Mouse (Mus musculus): ENCODE measurements at regions not wholly inside any gene's neighbourhood (a gene's known extent, or its start where the extent isn't known, plus 50 kb on each side); places are given as distances from the start of the nearest gene placed in this dataset.
A peak's percentile ranks its signal among the peaks of the same experiment; 100 is the strongest.

- DNase-seq (ENCODE audit: low spot score in 2 of 2), result no peak
Measured at GRCm38 (mm10) chr8:34756916-34757315, 645.4 kb upstream of the Gm10131 start.

DNA sequence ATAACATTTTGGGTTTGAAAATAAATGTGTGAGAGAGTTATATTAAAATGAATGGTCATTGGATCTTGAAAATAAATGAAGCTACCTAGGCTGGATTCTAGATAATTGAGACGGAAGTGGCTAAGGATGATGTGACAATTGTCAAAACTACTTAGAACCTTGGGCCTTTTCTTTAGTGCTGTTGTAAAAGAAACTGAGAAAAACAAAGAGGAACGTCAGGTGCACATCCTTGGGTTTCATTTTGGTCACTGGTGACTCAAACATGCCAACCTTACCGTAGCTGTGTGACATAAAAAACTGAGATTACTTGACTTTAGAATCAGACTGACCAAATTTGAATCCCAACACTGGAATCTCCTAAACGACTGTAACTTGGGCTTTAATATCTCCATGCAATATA lies 644.6 kb upstream of the Gm10131 start:
- no peak for DNase-seq (ENCODE audit: low spot score in 2 of 2)

DNA sequence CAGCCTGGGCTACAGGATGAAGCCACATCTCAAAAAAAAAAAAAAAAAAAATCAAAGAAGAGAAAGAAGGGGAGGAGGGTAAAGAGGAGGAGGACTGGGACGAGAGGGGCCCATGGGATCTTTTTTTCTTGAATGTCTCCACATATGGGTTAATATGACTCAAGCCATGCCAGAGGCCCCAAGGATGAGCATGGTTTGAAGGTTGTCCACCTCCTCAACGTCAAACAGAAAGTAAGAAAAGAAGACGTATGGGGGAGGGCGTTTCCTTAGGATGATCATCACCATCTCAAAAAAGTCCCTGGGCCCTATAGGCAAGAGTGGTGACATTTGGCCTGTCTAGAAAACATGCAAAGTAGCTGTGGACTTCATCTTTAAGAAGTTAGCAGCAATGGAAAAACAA lies 643.9 kb upstream of the Gm10131 start:
- DNase-seq (ENCODE audit: low spot score in 2 of 2), result no peak

- DNase-seq (ENCODE audit: low spot score in 2 of 2), result no peak
Measured at GRCm38 (mm10) chr8:34753046-34753445, 641.5 kb upstream of the Gm10131 start.

- DNase-seq (ENCODE audit: low spot score in 2 of 2), result no peak
Measured at GRCm38 (mm10) chr8:34748521-34748920, 637.0 kb upstream of the Gm10131 start.

DNA sequence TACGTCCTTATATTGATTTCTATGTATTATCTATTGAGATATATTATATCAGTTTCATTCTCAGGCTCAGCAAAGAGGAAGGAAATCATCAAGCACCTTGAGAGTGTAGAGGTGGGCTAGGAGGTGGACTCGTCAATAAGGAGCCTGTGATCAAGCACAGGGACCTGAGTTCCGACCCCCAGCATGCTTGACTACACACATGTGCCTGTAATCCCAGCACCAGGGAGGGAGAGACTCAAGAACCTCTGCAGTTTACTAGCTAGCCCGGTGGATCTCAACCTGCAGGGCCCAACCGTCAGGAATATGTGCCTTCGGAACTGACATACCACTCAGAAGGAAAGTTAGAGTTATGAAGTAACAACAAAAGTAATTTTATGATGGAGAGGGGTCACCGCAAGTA lies 634.2 kb upstream of the Gm10131 start:
- no peak for DNase-seq (ENCODE audit: low spot score in 2 of 2)

GRCm38 (mm10) chr8:34744682-34745081 lies 633.1 kb upstream of the Gm10131 start:
- DNase-seq (ENCODE audit: low spot score in 2 of 2), result no peak

- DNase-seq (ENCODE audit: low spot score in 2 of 2), result no peak
Measured at GRCm38 (mm10) chr8:34744179-34744578, 632.6 kb upstream of the Gm10131 start.

GRCm38 (mm10) chr8:34743137-34743536 lies 631.6 kb upstream of the Gm10131 start:
- DNase-seq (ENCODE audit: low spot score in 2 of 2), result no peak

- no peak for DNase-seq (ENCODE audit: low spot score in 2 of 2)
Measured at GRCm38 (mm10) chr8:34740836-34741235, 629.3 kb upstream of the Gm10131 start.

GRCm38 (mm10) chr8:34739836-34740804 lies 628.6 kb upstream of the Gm10131 start:
- no peak for DNase-seq (ENCODE audit: low spot score in 2 of 2)

GRCm38 (mm10) chr8:34736214-34736613 lies 624.7 kb upstream of the Gm10131 start:
- DNase-seq (ENCODE audit: low spot score in 2 of 2), result no peak

GRCm38 (mm10) chr8:34735006-34735405 lies 623.5 kb upstream of the Gm10131 start:
- no peak for DNase-seq (ENCODE audit: low spot score in 2 of 2)

DNA sequence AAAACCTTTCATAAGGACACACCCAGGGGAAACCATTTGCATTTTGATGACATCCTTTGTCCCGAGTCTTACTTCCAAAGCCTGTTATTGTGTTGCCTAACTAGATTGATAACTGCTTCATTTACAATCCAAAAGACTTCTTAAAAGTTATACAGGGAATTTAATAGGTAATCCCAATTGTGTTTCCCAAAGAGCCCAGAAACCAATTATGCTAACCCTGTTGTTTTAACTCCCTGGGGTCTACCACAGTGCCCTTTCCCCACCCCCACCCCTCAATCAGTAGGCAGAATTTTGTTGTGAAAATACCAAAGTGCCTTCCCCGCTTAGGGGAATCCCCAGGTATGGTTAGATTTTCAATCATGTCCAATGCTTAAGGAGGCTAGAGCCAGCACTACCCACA lies 621.3 kb upstream of the Gm10131 start:
- DNase-seq (ENCODE audit: low spot score in 2 of 2), result no peak

DNA sequence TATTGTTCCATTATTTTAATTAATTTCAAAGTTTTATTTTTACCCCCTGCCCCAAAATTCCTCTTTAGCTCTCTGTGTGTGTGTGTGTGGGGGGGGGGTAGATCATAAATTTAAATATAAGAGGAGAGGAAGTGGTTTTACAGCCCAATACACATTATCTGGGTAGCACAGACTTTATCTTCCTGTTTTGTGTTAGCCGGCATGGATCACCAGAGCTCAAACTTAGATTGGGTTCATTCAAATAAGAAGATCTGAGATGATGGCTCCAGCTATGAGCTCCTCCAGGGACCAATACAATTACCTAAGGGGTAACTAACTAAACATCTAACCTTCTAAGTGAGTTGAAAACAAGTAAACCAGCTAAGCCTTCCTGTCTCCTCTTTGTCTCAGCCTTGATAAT lies 620.8 kb upstream of the Gm10131 start:
- DNase-seq (ENCODE audit: low spot score in 2 of 2), result no peak

GRCm38 (mm10) chr8:34731096-34731999 lies 619.8 kb upstream of the Gm10131 start:
- DNase-seq (ENCODE audit: low spot score in 2 of 2), result no peak

DNA sequence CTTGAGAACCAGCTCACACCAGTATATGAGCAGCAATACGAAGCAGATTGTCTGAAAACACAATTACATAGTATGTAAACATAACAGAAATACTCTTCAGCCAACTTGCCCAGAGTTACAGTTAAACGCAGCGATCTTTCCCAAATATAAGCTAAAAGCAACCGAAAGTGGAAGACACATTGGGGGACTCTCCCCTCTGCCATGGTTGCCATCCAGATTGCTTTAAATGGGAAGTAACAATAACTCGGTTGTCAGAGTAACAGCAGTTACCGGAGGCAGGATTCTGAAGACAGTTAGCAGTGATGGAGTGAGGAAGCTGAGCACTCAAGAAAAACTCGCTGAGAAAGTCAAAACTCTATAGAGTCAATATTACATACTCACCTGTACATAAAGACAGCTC lies 618.0 kb upstream of the Gm10131 start:
- no peak for DNase-seq (ENCODE audit: low spot score in 2 of 2)

DNA sequence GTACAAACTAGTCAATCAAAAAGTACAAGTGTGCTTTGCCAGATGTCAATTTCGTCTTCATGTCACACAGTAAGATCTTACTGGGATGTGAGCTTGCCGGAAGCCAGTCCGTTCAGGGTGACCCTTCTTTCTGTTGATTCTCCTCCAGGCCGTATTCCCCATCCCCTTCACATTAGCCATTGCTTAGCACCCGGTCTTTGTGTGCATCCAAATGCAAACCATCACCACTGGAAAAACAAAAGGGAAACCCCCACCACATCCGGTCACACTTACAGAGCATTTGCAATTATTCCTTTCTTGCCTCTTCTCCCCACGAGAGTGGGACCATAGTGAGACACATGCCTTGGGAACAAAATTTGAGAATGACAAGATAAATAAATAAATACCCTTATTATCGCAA lies 616.2 kb upstream of the Gm10131 start:
- DNase-seq (ENCODE audit: low spot score in 2 of 2), result no peak

DNA sequence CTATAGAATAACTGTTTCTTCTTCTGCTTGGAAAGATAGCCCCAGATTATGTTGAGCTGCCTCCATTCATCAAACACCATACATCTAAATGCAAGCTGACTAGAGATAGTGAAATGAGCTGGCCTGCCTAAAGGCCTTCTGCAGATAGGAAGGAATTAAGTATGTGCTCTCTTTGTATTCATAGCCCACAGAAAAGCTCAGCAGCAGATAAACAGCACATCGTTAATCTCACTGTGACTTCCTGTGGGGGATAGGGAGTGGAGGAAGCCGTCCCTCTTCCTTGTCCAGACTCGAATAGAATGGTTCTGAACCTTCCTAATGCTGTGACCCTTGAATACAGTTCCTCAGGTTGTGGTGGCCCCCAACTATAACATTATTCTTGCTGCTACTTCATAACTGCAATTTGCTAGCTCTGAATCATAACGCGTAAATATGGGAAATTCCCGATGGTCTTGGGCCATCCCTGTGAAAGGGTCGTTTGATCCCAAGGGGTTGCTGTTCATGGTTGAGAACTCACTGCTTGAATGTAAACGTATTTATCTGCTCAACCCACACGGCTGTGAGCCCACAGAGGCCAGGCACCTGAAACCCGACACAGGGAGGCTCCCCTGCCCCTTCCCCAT lies 614.7 kb upstream of the Gm10131 start:
- DNase-seq (ENCODE audit: low spot score in 2 of 2), result no peak

GRCm38 (mm10) chr8:34725546-34725945 lies 614.0 kb upstream of the Gm10131 start:
- DNase-seq (ENCODE audit: low spot score in 2 of 2), result no peak

- peak in 1 of 2 experiments; percentile 20 for DNase-seq (ENCODE audit: low spot score in 2 of 2)
Measured at GRCm38 (mm10) chr8:34709911-34710733, 598.6 kb upstream of the Gm10131 start.
